Mouse (Mus musculus): Measurements from ENCODE around the gene Cdk14.

DNA sequence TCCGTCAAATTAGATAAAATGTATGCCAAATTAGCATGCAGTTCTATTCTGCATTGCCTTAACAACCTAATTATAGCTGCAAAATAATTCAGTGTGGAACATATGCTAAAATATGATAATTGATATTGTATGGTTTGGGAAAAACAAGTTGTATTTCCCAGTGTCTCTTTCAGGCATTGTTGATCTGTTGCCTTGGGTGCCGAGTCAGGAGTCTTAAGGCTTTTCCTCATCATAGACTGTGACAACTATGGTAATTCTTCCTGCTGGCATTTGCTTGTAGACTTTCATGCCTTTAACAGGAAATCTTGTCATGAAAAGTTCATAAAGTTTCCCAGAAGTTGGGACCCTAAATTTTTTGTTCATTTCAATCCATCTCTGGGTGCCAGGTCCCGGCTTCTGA is 641.8 kb downstream of the Cdk14 start:
- no peak for TF ChIP-seq CTCF (IDR thresholded peaks at IDR 0.05; ENCODE audit: control insufficient read depth, insufficient read depth, insufficient replicate concordance, low read depth, low read length)
- TF ChIP-seq POLR2A (IDR thresholded peaks at IDR 0.05; ENCODE audit: control insufficient read depth, low read depth, low read length), result no peak

All from testis, adult 2 months (tissue).